Mouse (Mus musculus) limb, embryonic 10.5 days (tissue): ENCODE results near the gene Trim3. TPM values are rescaled to one million over a fixed set of nuclear protein-coding genes. Genes with fewer than 3 reads are reported as not detected.

ENCODE experiments used
- DNase-seq: peaks from one replicate; pipeline ENCODE4 v3.0.0-alpha.2; 2017; ENCODE audit warnings: low spot score
- H3K27ac ChIP-seq: fragments of 300-500 bp; sonication (generic); 2 replicates; pipeline ENCODE4 v1.5.1; 2016; ENCODE audit warnings: mild to moderate bottlenecking
- H3K27me3 ChIP-seq: fragments of 300-500 bp; sonication (generic); 2 replicates; pipeline ENCODE4 v1.6.1; 2016; ENCODE audit warnings: low read depth, mild to moderate bottlenecking; ENCODE audit not compliant: poor library complexity, severe bottlenecking
- H3K36me3 ChIP-seq: fragments of 300-500 bp; sonication (generic); 2 replicates; pipeline ENCODE4 v1.6.1; 2016; ENCODE audit warnings: mild to moderate bottlenecking, moderate library complexity
- H3K4me1 ChIP-seq: fragments of 300-500 bp; sonication (generic); 2 replicates; pipeline ENCODE4 v1.6.1; 2016
- H3K4me3 ChIP-seq: fragments of 300-500 bp; sonication (generic); 2 replicates; pipeline ENCODE4 v1.5.1; 2016; ENCODE audit warnings: mild to moderate bottlenecking, moderate library complexity
- H3K9me3 ChIP-seq: fragments of 300-500 bp; sonication (generic); replicated peaks from 2 replicates; pipeline ENCODE4 v1.6.1; 2016; ENCODE audit warnings: mild to moderate bottlenecking
- WGBS: fragments of 180-500 bp; shearing (Covaris S2); methylation state at CpG from one replicate; pipeline ENCODE4 v1.1.7; 2016; 5-methylcytosine and 5-hydroxymethylcytosine counted together
- polyA plus RNA-seq: library from polyadenylated mRNA; unstranded; fragments of >200 nt; fragmentation: Nextera tagmentation; extraction: Ambion mirVana; gene quantifications from 2 replicates; pipeline ENCODE4 v1.2.1, GENCODE M21; 2016

Gene Trim3
- polyA plus RNA-seq, 1 experiment from 2014 or later = 31.2 TPM

DNA sequence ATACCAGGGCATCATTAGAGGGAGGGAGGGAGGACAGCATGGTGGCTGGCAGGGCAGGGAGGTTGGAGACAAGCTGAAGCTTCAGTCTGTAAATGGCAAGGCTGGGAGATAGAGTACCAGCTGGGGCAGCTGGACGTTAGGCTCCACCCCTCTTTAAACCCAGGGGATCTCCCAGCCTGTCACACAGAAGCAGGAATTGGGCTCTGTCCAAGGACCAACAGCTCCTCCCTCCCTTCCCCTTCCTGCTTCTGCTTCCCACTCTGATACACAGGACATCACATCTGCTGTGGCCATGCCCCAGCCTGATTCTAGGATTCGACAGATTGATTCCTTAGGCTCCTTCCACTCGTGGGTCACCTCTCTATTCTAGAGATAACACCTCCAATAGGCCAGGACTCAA lies 4.7 kb downstream of the Trim3 start:
- H3K4me1 ChIP-seq = peaks cover 10% of the 10 kb centered on the region
- WGBS = 38% methylated on average over 3 of the region's 3 CpGs
- no peaks in the 10 kb centered on the region for H3K27me3 ChIP-seq
- DNase-seq = no peak
- no peaks in the 10 kb centered on the region for H3K9me3 ChIP-seq
- H3K27ac ChIP-seq = no peak overlapping the region
- H3K36me3 ChIP-seq = peaks cover 17% of the 10 kb centered on the region
- H3K4me3 ChIP-seq = no peak overlapping the region

DNA sequence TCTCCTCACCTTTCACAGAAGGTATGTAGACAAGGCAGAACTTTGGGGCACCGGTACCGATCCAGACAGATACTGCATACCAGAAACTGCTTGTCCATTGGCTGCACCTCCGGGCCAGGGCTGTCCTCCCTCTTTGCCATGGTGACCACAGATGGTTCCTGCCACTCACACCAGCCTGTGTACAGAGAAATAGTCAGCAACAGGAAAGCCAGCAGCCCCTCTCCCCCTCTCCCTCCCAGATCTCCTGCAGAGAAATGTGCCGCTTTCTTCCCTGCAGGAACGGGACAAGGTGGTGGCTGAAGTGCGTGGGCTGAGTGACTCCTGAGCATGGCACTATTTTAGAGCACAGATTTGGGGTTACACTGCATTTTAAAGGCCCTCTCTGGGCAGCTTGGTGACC lies 8.0 kb downstream of the Trim3 start:
- DNase-seq = no peak
- Histone ChIP-seq H3K27ac (no peak overlapping the region), H3K4me3 (no peak overlapping the region), H3K4me1 (no peaks in the 10 kb centered on the region), H3K36me3 (peaks cover 44% of the 10 kb centered on the region), H3K27me3 (no peaks in the 10 kb centered on the region), H3K9me3 (no peaks in the 10 kb centered on the region)
- WGBS = 86% methylated on average over 6 of the region's 6 CpGs

DNA sequence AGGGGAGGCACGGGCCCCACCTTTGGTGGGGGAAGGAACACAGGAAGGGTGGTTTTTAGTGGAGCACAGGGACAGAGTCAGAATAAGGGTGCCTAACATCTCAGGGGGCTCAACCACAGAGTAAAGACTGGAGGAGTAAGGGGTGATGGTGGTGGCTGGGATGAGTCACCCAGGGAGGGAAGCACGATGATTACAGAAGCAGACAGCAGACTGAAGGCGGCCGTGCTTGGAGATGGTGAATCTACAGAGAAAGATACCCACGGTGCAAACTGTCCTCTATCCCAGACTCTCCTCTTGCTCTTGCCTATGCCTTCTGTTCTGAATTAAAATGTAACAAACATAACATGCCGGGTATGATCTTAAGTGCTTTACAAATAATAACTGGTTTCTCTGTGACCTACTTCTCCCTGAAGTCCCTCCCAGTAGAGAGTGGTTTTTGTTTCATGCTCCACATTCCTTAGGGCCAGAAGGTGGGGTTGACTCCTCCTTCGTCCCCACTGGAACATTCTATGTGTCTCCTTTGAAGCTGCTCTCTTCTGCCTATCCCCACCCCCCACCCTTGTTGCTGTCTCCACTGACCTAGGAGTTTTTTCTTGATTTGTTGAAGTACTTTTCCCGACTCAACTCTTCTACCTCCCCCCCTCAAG lies 11.6 kb downstream of the Trim3 start:
- no peak overlapping the region for H3K27ac ChIP-seq
- no peak overlapping the region for H3K4me3 ChIP-seq
- H3K4me1 ChIP-seq = no peaks in the 10 kb centered on the region
- H3K9me3 ChIP-seq = no peaks in the 10 kb centered on the region
- H3K27me3 ChIP-seq = no peaks in the 10 kb centered on the region
- H3K36me3 ChIP-seq = peaks cover 79% of the 10 kb centered on the region
- DNase-seq = no peak
- 79% methylated on average over 8 of the region's 8 CpGs for WGBS

DNA sequence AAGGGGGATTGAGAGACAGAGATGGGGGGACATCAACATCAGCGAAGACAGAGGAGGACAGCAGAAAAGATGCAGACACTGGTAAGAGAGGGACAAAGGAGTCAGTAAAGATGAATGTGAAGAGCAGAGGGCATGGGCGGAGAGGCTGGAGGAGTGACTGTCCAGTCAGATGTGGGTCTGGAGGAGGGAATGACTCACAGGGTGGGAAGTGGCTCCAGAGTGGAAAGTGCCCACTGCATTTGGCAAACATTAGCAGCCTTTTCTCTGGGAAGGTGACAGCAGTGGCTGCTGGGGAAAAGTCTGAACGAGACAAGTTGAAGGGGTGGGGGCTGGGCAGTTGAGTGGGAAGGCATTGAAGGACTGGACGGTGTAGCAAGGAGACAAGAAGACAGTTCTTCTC lies 12.3 kb downstream of the Trim3 start:
- 84% methylated on average over 4 of the region's 4 CpGs for WGBS
- Histone ChIP-seq H3K9me3 (no peaks in the 10 kb centered on the region), H3K4me3 (no peak overlapping the region), H3K36me3 (peaks cover 85% of the 10 kb centered on the region), H3K4me1 (no peaks in the 10 kb centered on the region), H3K27ac (no peak overlapping the region), H3K27me3 (no peaks in the 10 kb centered on the region)
- no peak for DNase-seq

DNA sequence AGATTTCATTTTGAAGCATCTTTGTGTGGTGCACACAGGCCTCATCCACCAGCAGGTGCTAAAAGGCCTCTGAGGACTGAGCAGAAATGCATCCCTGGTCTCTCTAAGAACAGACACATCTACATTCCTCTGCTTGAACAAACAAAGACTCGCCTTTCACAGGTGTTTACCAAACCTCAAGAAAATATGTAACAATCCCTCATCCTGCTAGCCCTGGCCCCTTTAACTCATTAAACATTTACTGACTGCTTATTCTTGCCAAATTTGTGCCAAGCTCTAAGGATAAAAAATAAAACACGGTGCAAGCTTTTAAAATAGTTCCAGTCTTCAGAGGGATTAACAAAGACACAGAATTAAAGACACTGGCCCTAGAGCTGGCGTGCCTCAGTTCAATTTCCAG lies 13.7 kb downstream of the Trim3 start:
- no peaks in the 10 kb centered on the region for H3K4me1 ChIP-seq
- H3K9me3 ChIP-seq = no peaks in the 10 kb centered on the region
- 87% methylated on average over 3 of the region's 3 CpGs for WGBS
- no peaks in the 10 kb centered on the region for H3K27me3 ChIP-seq
- no peak for DNase-seq
- no peak overlapping the region for H3K27ac ChIP-seq
- H3K4me3 ChIP-seq = no peak overlapping the region
- peaks cover 92% of the 10 kb centered on the region for H3K36me3 ChIP-seq

DNA sequence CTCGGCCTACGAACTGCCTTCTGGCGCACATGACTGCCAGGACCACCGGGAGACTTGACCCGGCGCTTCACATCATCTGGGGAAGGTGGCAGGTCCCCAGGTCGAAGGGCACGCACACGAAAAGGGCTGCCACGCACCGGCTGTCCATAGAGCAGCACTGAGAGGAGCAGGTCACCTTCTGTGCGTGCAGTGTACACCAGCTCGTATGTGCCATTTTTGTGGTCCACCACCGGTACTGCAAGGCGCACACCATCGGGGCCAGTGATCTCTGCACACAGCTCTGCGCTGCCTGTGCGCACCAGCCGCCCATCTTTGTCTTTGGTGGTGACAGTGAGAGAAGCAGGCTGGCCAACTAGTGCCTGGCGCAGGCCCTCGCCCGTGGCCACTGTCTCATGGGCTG lies 15.6 kb downstream of the Trim3 start:
- DNase-seq = no peak
- Histone ChIP-seq H3K36me3 (peaks cover 94% of the 10 kb centered on the region), H3K4me1 (no peaks in the 10 kb centered on the region), H3K4me3 (no peak overlapping the region), H3K9me3 (no peaks in the 10 kb centered on the region), H3K27me3 (no peaks in the 10 kb centered on the region), H3K27ac (no peak overlapping the region)
- WGBS = 97% methylated on average over 22 of the region's 22 CpGs

DNA sequence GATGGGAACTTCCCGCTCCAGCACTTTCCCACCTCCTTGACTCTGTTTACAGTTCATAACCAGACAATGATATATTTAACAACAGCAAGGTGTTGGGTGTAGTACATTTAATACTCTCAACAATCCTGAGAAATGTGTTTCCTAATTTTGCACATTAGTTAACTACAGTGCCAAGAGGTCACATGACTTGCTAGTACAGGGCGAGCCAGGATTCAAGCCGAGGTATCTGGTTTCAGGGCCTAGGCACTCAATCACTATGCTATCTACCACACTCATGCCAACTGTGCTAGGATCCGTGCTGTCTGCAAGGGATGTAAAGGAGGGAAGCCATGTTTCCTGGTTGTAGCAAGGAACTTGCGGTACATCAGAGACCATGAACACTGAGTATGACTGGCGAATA lies 16.8 kb downstream of the Trim3 start:
- no peak for DNase-seq
- Histone ChIP-seq H3K27me3 (no peaks in the 10 kb centered on the region), H3K36me3 (peaks cover 98% of the 10 kb centered on the region), H3K9me3 (no peaks in the 10 kb centered on the region), H3K27ac (no peak overlapping the region), H3K4me1 (no peaks in the 10 kb centered on the region), H3K4me3 (no peak overlapping the region)
- 85% methylated on average over 6 of the region's 6 CpGs for WGBS

DNA sequence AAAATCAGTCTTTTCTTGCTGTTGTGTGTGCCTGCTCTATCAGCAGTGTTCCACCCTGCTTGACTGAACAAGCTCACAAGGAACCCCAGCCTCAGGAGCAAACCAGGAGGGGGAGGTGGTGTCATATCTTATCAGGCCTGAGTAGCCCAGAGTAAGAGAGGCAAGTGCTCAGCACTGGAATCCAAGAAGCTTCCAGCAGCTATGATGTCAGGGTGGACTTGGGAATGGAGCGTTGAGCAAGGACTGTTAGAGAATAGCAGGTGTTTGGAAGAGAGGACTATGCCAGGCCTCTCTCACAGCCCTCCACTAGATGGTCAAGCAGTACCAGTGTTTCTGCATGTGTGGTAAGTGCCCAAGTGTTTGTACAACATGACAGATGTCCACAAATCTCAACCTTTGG lies 17.7 kb downstream of the Trim3 start:
- WGBS = 85% methylated on average over 1 of the region's 1 CpGs

DNA sequence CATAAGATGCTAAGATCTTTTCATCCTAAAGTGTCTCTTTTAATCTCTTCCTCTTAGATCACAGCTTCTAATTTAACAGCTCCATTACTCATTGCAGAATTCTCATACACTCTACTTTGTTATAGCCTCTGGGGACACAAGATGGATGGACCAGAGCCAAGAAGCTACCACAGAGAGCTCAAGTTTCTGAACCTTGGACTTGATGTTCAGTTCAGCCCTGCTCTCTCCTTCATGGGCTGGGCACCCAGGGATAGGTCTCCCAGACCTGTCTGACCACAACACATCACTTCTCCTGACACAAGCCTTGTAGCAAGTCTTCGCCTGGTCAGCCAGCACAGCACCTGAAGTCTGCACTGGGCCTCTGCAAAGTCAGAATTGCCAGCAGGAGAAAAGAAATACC lies 19.0 kb downstream of the Trim3 start:
- WGBS = 88% methylated on average over 1 of the region's 1 CpGs
- Histone ChIP-seq H3K27me3 (no peaks in the 10 kb centered on the region), H3K4me1 (no peaks in the 10 kb centered on the region), H3K27ac (no peak overlapping the region), H3K36me3 (peaks cover 97% of the 10 kb centered on the region), H3K9me3 (no peaks in the 10 kb centered on the region), H3K4me3 (no peak overlapping the region)
- no peak for DNase-seq

More for the DNA sequence above, 17.7 kb downstream of the Trim3 start:
- DNase-seq = no peak
- H3K36me3 ChIP-seq = peaks cover 98% of the 10 kb centered on the region
- no peaks in the 10 kb centered on the region for H3K9me3 ChIP-seq
- no peak overlapping the region for H3K27ac ChIP-seq
- H3K4me1 ChIP-seq = no peaks in the 10 kb centered on the region
- no peaks in the 10 kb centered on the region for H3K27me3 ChIP-seq
- no peak overlapping the region for H3K4me3 ChIP-seq

DNA sequence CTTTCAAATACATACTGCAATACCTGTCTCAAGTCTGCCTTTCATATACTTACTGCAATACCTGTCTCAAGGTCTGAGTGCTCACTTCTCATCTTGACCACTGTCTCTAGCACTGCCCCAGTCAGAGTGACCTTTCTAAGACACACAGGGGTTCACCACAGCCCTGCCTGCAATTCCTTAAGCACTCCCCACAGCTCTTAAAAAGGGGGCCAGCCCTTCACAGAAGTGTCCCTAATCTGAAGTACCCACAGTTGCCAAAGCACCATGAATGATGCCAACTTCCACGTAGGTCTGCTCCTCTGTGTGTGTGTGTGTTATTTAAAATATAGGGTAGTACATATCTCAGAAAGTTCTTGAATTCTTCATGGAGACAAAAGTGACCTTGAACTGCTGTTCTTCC lies 21.6 kb downstream of the Trim3 start:
- Histone ChIP-seq H3K4me3 (no peak overlapping the region), H3K27me3 (no peaks in the 10 kb centered on the region), H3K36me3 (peaks cover 71% of the 10 kb centered on the region), H3K9me3 (no peaks in the 10 kb centered on the region), H3K4me1 (no peaks in the 10 kb centered on the region), H3K27ac (no peak overlapping the region)
- WGBS = 94% methylated on average over 1 of the region's 1 CpGs
- no peak for DNase-seq

DNA sequence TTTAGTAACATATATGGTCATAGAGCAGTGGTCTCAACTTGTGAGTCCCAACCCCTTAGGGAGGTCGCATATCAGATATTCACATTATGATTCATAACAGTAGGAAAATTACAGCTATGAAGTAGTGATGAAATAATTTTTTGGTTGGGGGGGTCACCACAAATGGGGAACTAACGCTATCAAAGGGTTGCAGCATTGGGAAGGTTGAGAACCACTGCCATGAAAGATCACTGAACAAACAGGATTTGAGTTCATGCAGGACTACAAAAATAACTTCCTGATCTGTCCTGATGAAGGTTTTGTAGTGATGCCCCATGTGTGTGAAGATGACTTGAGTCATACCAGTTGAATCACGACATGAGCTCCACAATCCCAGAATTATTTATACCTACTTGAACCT lies 24.9 kb downstream of the Trim3 start:
- Histone ChIP-seq H3K27me3 (no peaks in the 10 kb centered on the region), H3K9me3 (no peaks in the 10 kb centered on the region), H3K4me1 (no peaks in the 10 kb centered on the region), H3K27ac (no peak overlapping the region), H3K36me3 (peaks cover 39% of the 10 kb centered on the region), H3K4me3 (no peak overlapping the region)
- DNase-seq = no peak
- 91% methylated on average over 3 of the region's 3 CpGs for WGBS

DNA sequence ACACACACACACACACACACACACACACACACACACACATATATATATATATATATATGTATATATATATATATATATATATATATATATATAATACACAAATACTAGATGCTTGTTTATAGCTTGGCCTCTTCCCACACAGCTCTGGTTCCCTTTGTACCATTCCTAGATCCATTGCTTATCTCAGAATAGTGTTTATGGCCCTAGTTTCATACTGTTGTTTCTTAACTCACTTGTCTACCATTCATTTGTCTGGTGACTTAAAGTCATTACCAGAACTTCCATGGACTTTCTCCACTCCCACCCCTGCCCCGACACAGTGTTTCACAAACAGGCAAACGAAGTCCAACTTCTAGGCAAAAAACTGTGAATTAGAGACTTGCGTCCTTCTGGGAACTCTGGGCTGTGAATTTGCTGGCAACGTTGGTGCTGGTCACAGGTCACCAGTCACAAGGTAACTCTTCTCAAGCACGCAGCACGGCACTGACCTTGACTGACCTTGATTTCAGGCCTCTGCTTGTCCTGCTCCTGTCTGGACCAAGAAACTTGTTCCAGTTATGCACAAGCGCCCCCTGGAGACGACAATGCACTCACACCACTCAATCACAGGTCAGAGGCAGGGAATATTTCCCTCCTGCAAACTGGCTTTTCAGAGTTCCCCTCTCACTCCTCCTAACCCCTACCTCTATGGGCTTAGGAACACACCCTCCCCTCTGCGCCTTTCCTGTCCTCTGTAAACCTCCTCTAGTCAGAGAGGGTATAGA lies 30.3 kb downstream of the Trim3 start:
- peak overlapping the region; percentile 53; the same call in 1 of the 2 replicates for H3K27ac ChIP-seq

DNA sequence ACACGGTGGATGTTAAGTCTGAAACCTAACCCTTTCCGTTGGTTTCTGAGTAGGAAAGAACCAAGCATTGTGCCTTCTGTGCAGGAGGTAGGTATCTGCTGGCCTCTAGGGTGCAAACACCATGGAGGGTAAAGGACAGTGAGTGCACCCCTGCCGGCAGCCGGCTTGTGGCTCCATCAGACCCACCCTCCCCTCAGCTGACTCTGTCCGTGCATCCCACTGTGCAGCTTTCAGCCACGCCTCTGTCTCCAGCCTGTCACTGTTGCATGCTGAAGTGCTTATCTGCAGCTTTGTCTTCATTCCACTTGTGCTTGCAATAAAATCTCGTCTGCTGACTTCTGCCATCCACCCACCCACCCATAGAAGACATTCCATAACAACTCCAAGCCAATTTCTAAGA lies 43.3 kb downstream of the Trim3 start:
- H3K27me3 ChIP-seq = no peaks in the 10 kb centered on the region
- DNase-seq = no peak
- H3K4me3 ChIP-seq = no peak overlapping the region
- H3K4me1 ChIP-seq = no peaks in the 10 kb centered on the region
- no peak overlapping the region for H3K27ac ChIP-seq
- no peaks in the 10 kb centered on the region for H3K36me3 ChIP-seq
- no peaks in the 10 kb centered on the region for H3K9me3 ChIP-seq
- WGBS = 39% methylated on average over 7 of the region's 7 CpGs

More for the DNA sequence above, 30.3 kb downstream of the Trim3 start:
- no peaks in the 10 kb centered on the region for H3K27me3 ChIP-seq
- DNase-seq = peak; percentile 75
- no peaks in the 10 kb centered on the region for H3K36me3 ChIP-seq
- H3K9me3 ChIP-seq = no peaks in the 10 kb centered on the region
- H3K4me3 ChIP-seq = no peak overlapping the region
- H3K4me1 ChIP-seq = no peaks in the 10 kb centered on the region
- WGBS = 36% methylated on average over 9 of the region's 9 CpGs
